Mouse (Mus musculus) left cerebral cortex, postnatal 4 days (tissue): ENCODE data around the gene Agbl5. TPM values are rescaled to one million over a fixed set of nuclear protein-coding genes. Genes with fewer than 3 reads are reported as not detected.

Source experiments
- DNase-seq: peaks from one replicate; pipeline ENCODE4 v3.0.0-alpha.2; 2022
- intact Hi-C: fragments of 180-260 bp; cut with DNase I; formaldehyde crosslinking; loops from one replicate; pipeline ENCODE4 v1.15.1; 2025
- total RNA-seq, 2 experiments: library from RNA; stranded (reverse); gene quantifications; 2 replicates each; pipeline ENCODE4 v1.2.3; 2021

Gene Agbl5
- total RNA-seq, 2 experiments from 2014 or later = 48.4 to 52.2 TPM

GRCm38 (mm10) chr5:30886731-30887130 is 1.8 kb upstream of the Agbl5 start:
- no peak for DNase-seq
- intact Hi-C loops = no loop called here

GRCm38 (mm10) chr5:30887331-30887761 is 1.1 kb upstream of the Agbl5 start:
- intact Hi-C loops = no loop called here
- peak; percentile 72 for DNase-seq

GRCm38 (mm10) chr5:30887858-30888336 is 597 bp upstream of the Agbl5 start:
- intact Hi-C loops = no loop called here
- peak; percentile 90 for DNase-seq

- DNase-seq = no peak
- intact Hi-C loops = no loop called here
Measured at GRCm38 (mm10) chr5:30889088-30889754, 727 bp downstream of the Agbl5 start.

DNA sequence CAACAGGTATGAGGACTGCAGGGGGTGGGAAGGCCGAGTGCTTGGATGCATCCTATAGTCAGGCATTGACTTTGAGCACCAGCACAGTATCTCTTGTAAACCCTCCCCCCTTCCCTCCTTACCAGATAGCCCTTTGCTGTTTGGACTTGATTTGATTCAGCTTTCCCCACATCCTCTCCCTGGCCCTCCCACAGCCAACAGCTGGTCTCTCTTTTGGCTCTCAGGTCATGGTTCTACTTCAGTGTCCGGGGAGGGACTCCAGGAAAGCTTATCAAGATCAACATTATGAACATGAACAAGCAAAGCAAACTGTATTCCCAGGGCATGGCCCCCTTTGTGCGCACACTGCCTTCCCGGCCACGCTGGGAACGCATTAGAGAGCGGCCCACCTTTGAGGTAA is 1.9 kb downstream of the Agbl5 start:
- DNase-seq = no peak
- intact Hi-C loops = no loop called here

DNA sequence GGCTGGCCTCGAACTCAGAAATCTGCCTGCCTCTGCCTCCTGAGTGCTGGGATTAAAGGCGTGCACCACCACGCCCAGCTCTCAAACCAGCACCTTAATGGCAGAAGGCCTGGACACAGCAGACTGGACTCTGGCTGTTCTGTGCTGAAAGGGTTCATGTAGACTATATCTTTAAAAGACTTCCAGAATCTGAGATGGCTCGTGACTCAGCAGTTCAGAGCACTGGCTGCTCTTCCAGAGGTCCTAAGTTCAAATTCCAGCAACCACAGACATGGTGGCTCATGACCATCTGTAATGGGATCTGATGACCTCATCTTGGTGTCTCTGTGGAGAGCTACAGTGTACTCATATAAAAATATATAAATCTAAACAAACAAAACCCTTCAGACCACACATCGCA is 13.4 kb downstream of the Agbl5 start:
- intact Hi-C loops = no loop called here

GRCm38 (mm10) chr5:30907413-30908059 is 19.0 kb downstream of the Agbl5 start, which contains the start of gene Ost4:
Gene Ost4 (minus strand): TSS chr5:30907788.
- peak; percentile 93 for DNase-seq
- intact Hi-C loops = no loop called here

More for the DNA sequence above, 13.4 kb downstream of the Agbl5 start:
- DNase-seq = no peak

DNA sequence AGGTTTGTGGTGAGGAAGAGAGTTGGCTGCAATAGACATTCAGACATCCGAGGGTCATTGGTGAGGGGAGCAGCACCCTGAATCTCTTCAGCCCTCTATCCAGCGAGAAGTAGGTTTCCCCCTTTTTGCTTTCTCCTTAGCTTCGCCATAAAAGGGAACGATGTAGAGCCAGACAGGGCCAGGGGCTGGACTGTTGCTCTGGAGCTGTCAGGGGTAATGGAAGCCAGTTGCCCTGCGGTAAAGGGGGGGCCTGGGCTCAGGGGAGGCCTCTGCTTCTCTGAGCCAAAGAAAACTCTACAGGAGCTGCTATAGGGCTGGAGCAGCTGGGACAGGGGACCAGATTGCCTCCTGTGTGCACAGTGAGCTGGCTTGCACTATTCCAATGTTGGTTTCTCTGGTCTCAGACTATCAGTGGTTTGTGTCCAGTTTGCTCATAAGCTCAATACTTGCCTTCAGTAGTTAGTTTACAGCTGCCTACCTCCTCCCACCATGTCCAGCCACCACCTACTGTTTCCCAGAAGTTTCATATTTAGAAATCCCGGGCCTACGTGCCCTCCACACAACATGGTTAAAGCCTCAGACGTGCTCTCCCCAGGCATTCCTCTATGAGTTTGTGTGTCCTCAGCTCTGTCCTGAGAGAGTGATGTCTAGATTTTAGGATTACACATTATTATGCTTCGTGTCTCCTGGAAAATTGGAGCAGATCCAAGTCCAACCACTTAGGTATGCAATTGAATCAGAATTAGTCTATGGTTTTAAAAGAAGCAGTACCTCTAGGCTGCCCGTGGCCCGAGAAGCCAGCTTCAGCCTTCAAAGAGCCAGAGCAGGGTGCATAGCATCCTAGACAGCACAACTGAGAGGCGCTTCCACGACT is 20.2 kb downstream of the Agbl5 start:
- no peak for DNase-seq

DNA sequence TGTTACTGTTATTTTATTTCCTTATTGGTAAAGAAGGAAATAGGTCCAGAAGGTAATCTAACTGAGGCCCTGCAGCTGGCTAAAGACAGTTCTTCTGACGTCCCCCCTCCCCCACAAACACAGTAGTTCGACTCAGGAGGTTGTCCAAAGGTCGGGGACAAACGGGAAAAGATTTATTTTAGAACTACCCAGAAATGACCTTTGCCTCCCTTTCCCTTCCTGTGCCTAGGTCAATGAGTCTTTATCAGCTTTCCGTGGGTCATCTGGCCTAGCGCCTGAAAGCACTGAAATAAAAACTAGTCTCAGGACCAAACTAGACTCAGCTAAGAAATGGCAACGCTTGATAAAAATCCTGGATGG is 20.8 kb downstream of the Agbl5 start:
- no peak for DNase-seq
- intact Hi-C loops = no loop called here

More for the DNA sequence above, 20.2 kb downstream of the Agbl5 start:
- intact Hi-C loops = no loop called here

- intact Hi-C loops = no loop called here
Measured at GRCm38 (mm10) chr5:30909863-30910262, 21.4 kb downstream of the Agbl5 start.

DNA sequence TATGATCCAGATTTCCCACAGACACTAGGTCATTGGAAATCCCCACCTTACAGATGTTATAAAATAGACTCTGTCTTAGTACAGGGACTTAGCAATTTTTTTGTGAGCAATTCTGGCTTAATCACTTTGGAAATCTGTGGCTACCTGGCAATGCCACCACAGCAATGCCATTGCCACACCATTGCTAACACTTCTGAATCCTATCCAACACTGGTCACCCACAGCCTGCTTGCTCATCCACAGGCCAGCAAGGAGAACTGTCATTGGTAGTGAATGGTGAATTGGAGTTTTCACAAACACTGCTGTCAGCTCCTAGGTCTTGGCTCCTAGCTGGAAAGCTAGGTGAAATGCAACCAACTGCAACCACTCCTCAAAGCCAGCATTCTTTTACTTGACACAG is 22.0 kb downstream of the Agbl5 start:
- no peak for DNase-seq
- intact Hi-C loops = no loop called here

More at GRCm38 (mm10) chr5:30909863-30910262, 21.4 kb downstream of the Agbl5 start:
- no peak for DNase-seq

GRCm38 (mm10) chr5:30912156-30912555 is 23.7 kb downstream of the Agbl5 start:
- intact Hi-C loops = no loop called here

GRCm38 (mm10) chr5:30913060-30913841 is 24.8 kb downstream of the Agbl5 start, which contains the start of gene Emilin1:
Gene Emilin1 (plus strand): TSS chr5:30913402.
- intact Hi-C loops = no loop called here
- peak; percentile 53 for DNase-seq

More at GRCm38 (mm10) chr5:30912156-30912555, 23.7 kb downstream of the Agbl5 start:
- peak; percentile 43 for DNase-seq

DNA sequence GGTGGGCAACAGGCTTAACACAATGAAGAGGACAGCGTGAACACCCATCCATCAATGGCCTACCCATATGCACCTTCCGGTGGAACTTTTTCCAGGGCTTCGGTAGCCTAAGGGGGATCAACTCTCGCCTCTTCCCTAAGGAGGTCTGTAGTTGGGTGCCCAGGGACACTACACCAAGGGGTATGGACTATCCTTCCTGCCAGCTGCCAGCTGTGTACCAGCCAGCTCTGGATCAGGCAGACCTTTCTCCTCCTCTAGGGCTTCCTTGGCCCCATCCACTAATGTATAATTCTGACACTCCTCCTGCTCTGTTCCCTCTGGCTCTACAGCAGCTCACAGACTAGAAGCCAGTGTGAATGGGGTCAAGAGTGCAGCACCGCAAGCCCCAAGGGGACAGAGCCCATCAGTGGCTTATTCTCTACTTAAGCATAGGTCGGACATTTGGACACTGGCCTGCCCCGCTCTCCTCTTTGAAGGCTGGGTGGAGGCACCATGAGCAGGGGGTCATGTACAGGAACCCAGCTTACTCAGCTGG is 25.7 kb downstream of the Agbl5 start:
- intact Hi-C loops = no loop called here

DNA sequence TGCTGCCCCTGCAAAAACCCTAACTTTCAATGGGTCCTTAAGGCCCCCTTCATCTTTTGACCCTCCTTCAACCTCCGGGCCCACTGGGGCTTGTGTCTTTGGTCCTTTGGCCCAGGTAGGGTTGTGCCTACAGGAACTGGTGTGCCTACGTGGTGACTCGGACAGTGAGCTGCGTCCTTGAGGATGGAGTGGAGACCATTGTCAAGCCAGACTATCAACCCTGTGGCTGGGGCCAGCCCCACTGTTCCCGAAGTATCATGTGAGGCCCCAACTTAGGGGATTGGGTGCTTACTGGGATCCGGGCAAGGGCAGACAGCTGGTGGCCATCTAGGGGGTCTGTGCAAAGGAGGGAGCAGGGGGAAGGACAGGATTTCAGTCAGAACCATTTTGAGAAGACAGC is 26.4 kb downstream of the Agbl5 start:
- no peak for DNase-seq
- intact Hi-C loops = no loop called here

More for the DNA sequence above, 25.7 kb downstream of the Agbl5 start:
- DNase-seq = no peak

DNA sequence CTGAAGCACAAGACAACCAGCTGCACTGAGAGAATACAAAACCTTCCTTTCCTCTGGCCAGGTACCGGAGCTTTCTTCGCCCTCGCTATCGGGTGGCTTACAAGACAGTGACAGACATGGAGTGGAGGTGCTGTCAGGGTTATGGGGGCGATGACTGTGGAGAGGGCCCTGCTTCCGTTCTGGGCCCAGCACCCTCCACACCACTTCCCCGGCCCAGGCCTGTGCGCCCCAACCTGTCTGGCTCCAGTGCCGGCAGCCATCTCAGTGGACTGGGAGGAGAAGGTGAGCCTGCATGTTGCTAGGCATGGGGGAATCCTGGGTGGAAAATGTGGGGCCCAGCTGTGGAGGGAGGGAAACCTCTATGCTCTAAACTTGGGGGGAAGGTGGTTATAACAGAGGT is 27.0 kb downstream of the Agbl5 start:
- DNase-seq = no peak
- intact Hi-C loops = no loop called here

DNA sequence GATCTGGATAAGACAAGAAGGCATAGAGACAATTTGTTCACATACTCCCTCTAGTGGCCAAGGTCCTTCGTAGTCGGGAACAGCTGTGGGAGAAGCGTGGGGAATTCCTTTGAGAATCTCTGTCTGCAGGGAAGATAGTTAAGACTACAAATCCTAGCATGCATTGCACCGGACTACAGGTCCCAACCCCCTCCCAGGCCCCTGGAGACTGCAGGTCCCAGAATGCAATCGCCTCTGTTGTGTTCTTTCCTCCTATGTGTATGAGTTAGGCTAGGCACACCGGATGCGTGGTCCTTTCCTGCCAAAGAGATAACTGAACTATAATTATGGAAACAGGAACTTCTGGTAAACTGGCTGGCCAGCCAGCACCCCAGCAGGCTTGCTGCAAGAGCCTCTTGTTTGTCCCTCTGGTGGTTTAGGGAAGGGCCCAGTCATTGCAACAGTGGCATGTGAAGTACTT is 27.5 kb downstream of the Agbl5 start:
- DNase-seq = peak; percentile 89
- intact Hi-C loops = no loop called here

GRCm38 (mm10) chr5:30916841-30917240 is 28.3 kb downstream of the Agbl5 start:
- DNase-seq = no peak
- intact Hi-C loops = no loop called here

- intact Hi-C loops = no loop called here
Measured at GRCm38 (mm10) chr5:30917348-30917747, 28.9 kb downstream of the Agbl5 start.

More at GRCm38 (mm10) chr5:30917348-30917747, 28.9 kb downstream of the Agbl5 start:
- no peak for DNase-seq
